Comparison of ENCODE assay signal across 11 mouse cellular contexts in genomic region chr10:44556845-44557244, GRCm38 (mm10).
"Had no signal": no experiment of that assay in that cellular context is flagged by ENCODE, and none has a peak within 500 bp of the region (broad histone marks: within the 10 kb centered on the region; RNA-seq: fewer than 3 reads in every experiment).

No protein-coding gene starts in this region.

- H3K36me3 ChIP-seq: limb, embryonic 12.5 days; midbrain, embryonic 10.5 days; midbrain, embryonic 15.5 days; neural tube, embryonic 13.5 days; stomach, embryonic 15.5 days had no signal

- H3K27ac ChIP-seq: limb, embryonic 12.5 days; midbrain, embryonic 10.5 days; midbrain, embryonic 15.5 days; neural tube, embryonic 13.5 days; stomach, embryonic 15.5 days had no signal

- H3K4me1 ChIP-seq: limb, embryonic 12.5 days; midbrain, embryonic 10.5 days; midbrain, embryonic 15.5 days; neural tube, embryonic 13.5 days; stomach, embryonic 15.5 days had no signal

- H3K27me3 ChIP-seq: limb, embryonic 12.5 days; midbrain, embryonic 15.5 days; neural tube, embryonic 13.5 days; stomach, embryonic 15.5 days had no signal

- H3K4me2 ChIP-seq: limb, embryonic 12.5 days; midbrain, embryonic 15.5 days; neural tube, embryonic 13.5 days; stomach, embryonic 15.5 days had no signal

- H3K9me3 ChIP-seq: limb, embryonic 12.5 days; midbrain, embryonic 10.5 days; midbrain, embryonic 15.5 days; stomach, embryonic 15.5 days had no signal

- ATAC-seq: intestine, postnatal 0 days; midbrain, embryonic 15.5 days had no signal

- H3K4me3 ChIP-seq: limb, embryonic 12.5 days; midbrain, embryonic 10.5 days; midbrain, embryonic 15.5 days; neural tube, embryonic 13.5 days; stomach, embryonic 15.5 days had no signal

- H3K9ac ChIP-seq: limb, embryonic 12.5 days; midbrain, embryonic 15.5 days; neural tube, embryonic 13.5 days; stomach, embryonic 15.5 days had no signal

- DNase-seq: kidney, adult 8-10 months; kidney, postnatal 25 days; right cerebral cortex, postnatal 14 days; thymus, adult 2 months; thymus, postnatal 25 days had no signal
